Mouse (Mus musculus) stomach, embryonic 14.5 days (tissue): Measurements from ENCODE around the gene Zbtb14. TPM values are rescaled to one million over a fixed set of nuclear protein-coding genes. Genes with fewer than 3 reads are reported as not detected.
A peak's percentile ranks its signal among the peaks of the same experiment; 100 is the strongest.

ENCODE experiments used
- ATAC-seq: fragments of 200-750 bp; cut with Nextera tagmentation; 2 replicates; pipeline ENCODE4 v1.8.0; 2017; ENCODE audit warnings: low read depth, moderate TSS enrichment; ENCODE audit not compliant: insufficient number of reproducible peaks, insufficient read depth, low FRiP score
- H3K27ac ChIP-seq: fragments of 300-500 bp; sonication (generic); 2 replicates; pipeline ENCODE4 v1.5.1; 2014; ENCODE audit warnings: mild to moderate bottlenecking, low read length, moderate library complexity, mixed read lengths
- H3K27me3 ChIP-seq: fragments of 300-500 bp; sonication (generic); 2 replicates; pipeline ENCODE4 v1.6.1; 2014; ENCODE audit warnings: low read length, control low read depth, mixed read lengths; ENCODE audit not compliant: control insufficient read depth, insufficient read depth
- H3K36me3 ChIP-seq: fragments of 300-500 bp; sonication (generic); 2 replicates; pipeline ENCODE4 v1.6.1; 2014; ENCODE audit warnings: mild to moderate bottlenecking, control low read depth, low read length, moderate library complexity, mixed read lengths; ENCODE audit not compliant: control insufficient read depth, insufficient read depth
- H3K4me1 ChIP-seq: fragments of 300-500 bp; sonication (generic); 2 replicates; pipeline ENCODE4 v1.6.1; 2014; ENCODE audit warnings: low read length, control low read depth, mixed read lengths; ENCODE audit not compliant: control insufficient read depth, insufficient read depth
- H3K4me2 ChIP-seq: fragments of 300-500 bp; sonication (generic); replicated peaks from 2 replicates; pipeline ENCODE4 v1.6.1; 2014; ENCODE audit warnings: low read depth, low read length, control low read depth
- H3K4me3 ChIP-seq: fragments of 300-500 bp; sonication (generic); 2 replicates; pipeline ENCODE4 v1.5.1; 2014; ENCODE audit warnings: low read depth, low read length, control low read depth
- H3K9ac ChIP-seq: fragments of 300-500 bp; sonication (generic); replicated peaks from 2 replicates; pipeline ENCODE4 v1.6.1; 2014; ENCODE audit warnings: low read depth, mild to moderate bottlenecking, control low read depth, low read length, moderate library complexity, mixed read lengths
- H3K9me3 ChIP-seq: fragments of 300-500 bp; sonication (generic); 2 replicates; pipeline ENCODE4 v1.6.1; 2016; ENCODE audit warnings: low read depth, low read length, control low read depth; ENCODE audit not compliant: control insufficient read depth
- WGBS: fragments of 180-500 bp; shearing (Covaris S2); extraction: QIAGEN DNeasy Blood & Tissue Kit; methylation state at CpG from one replicate; pipeline ENCODE4 v1.1.7; 2014; 5-methylcytosine and 5-hydroxymethylcytosine counted together
- polyA plus RNA-seq: library from polyadenylated mRNA; unstranded; fragments of >200 nt; fragmentation: Nextera tagmentation; extraction: Ambion mirVana; gene quantifications from 2 replicates; pipeline ENCODE4 v1.2.1, GENCODE M21; 2014

Gene Zbtb14
- 19.8 and 20.0 TPM in 2 replicates for polyA plus RNA-seq

GRCm38 (mm10) chr17:69382511-69383100 lies at the start of gene Zbtb14:
TSS of gene Zbtb14 (plus strand) at chr17:69383050.
- peaks cover 10% of the 10 kb centered on the region for H3K4me1 ChIP-seq
- ATAC-seq, result peak; percentile 93
- WGBS, result under 1% methylated on average over 53 of the region's 72 CpGs
- no peaks in the 10 kb centered on the region for H3K9me3 ChIP-seq
- H3K9ac ChIP-seq, result peak within 1 kb of the TSS; percentile 90
- H3K36me3 ChIP-seq, result peaks cover 4% of the 10 kb centered on the region
- peak within 1 kb of the TSS; percentile 100 for H3K27ac ChIP-seq
- H3K27me3 ChIP-seq, result no peaks in the 10 kb centered on the region
- H3K4me2 ChIP-seq, result peak within 1 kb of the TSS; percentile 84
- H3K4me3 ChIP-seq, result peak within 1 kb of the TSS; percentile 69

GRCm38 (mm10) chr17:69346056-69346455 lies 36.8 kb upstream of the Zbtb14 start:
- Histone ChIP-seq H3K4me3 (no peak overlapping the region), H3K27me3 (no peaks in the 10 kb centered on the region), H3K36me3 (no peaks in the 10 kb centered on the region), H3K9ac (no peak overlapping the region), H3K4me1 (no peaks in the 10 kb centered on the region), H3K27ac (no peak overlapping the region), H3K9me3 (no peaks in the 10 kb centered on the region), H3K4me2 (no peak overlapping the region)
- WGBS, result 87% methylated on average over 7 of the region's 7 CpGs
- ATAC-seq, result no peak

- H3K4me2 ChIP-seq, result no peak overlapping the region
- H3K36me3 ChIP-seq, result no peaks in the 10 kb centered on the region
- H3K27me3 ChIP-seq, result no peaks in the 10 kb centered on the region
- 15% methylated on average over 8 of the region's 8 CpGs for WGBS
- no peak overlapping the region for H3K27ac ChIP-seq
- no peak overlapping the region for H3K9ac ChIP-seq
- no peak for ATAC-seq
- no peaks in the 10 kb centered on the region for H3K4me1 ChIP-seq
- H3K9me3 ChIP-seq, result no peaks in the 10 kb centered on the region
- no peak overlapping the region for H3K4me3 ChIP-seq
Observed at GRCm38 (mm10) chr17:69349014-69349531, 33.8 kb upstream of the Zbtb14 start.

- H3K9me3 ChIP-seq, result no peaks in the 10 kb centered on the region
- H3K4me2 ChIP-seq, result no peak overlapping the region
- H3K36me3 ChIP-seq, result no peaks in the 10 kb centered on the region
- no peak overlapping the region for H3K4me3 ChIP-seq
- no peaks in the 10 kb centered on the region for H3K27me3 ChIP-seq
- no peaks in the 10 kb centered on the region for H3K4me1 ChIP-seq
- no peak for ATAC-seq
- WGBS, result 80% methylated on average over 3 of the region's 3 CpGs
- no peak overlapping the region for H3K27ac ChIP-seq
- H3K9ac ChIP-seq, result no peak overlapping the region
Observed at GRCm38 (mm10) chr17:69365049-69365448, 17.8 kb upstream of the Zbtb14 start.

- peaks cover 10% of the 10 kb centered on the region for H3K4me1 ChIP-seq
- H3K36me3 ChIP-seq, result no peaks in the 10 kb centered on the region
- H3K9me3 ChIP-seq, result no peaks in the 10 kb centered on the region
- H3K27ac ChIP-seq, result no peak overlapping the region
- H3K27me3 ChIP-seq, result no peaks in the 10 kb centered on the region
- WGBS, result 71% methylated on average over 8 of the region's 8 CpGs
- ATAC-seq, result no peak
- no peak overlapping the region for H3K4me3 ChIP-seq
- no peak overlapping the region for H3K9ac ChIP-seq
- no peak overlapping the region for H3K4me2 ChIP-seq
Observed at GRCm38 (mm10) chr17:69380838-69381237, 2.0 kb upstream of the Zbtb14 start.

- Histone ChIP-seq H3K4me3 (peak overlapping the region; percentile 69), H3K9me3 (no peaks in the 10 kb centered on the region), H3K9ac (peak overlapping the region; percentile 90), H3K4me1 (peaks cover 10% of the 10 kb centered on the region), H3K4me2 (peak overlapping the region; percentile 84), H3K27ac (peak overlapping the region; percentile 100), H3K36me3 (peaks cover 11% of the 10 kb centered on the region), H3K27me3 (no peaks in the 10 kb centered on the region)
- WGBS, result under 1% methylated on average over 85 of the region's 128 CpGs
- ATAC-seq, result peak; percentile 68
Observed at GRCm38 (mm10) chr17:69383201-69383940, 521 bp downstream of the Zbtb14 start.

- Histone ChIP-seq H3K9me3 (no peaks in the 10 kb centered on the region), H3K36me3 (peaks cover 11% of the 10 kb centered on the region), H3K9ac (peak overlapping the region; percentile 90), H3K4me1 (peaks cover 10% of the 10 kb centered on the region), H3K4me3 (peak overlapping the region; percentile 69), H3K27ac (peak overlapping the region; percentile 100), H3K27me3 (no peaks in the 10 kb centered on the region), H3K4me2 (peak overlapping the region; percentile 84)
- WGBS, result under 1% methylated on average over 35 of the region's 37 CpGs
- ATAC-seq, result no peak
Observed at GRCm38 (mm10) chr17:69383941-69384665, 1.3 kb downstream of the Zbtb14 start.
